Mouse (Mus musculus): Measurements from ENCODE around the gene Naxd. TPM values are rescaled to one million over a fixed set of nuclear protein-coding genes. Genes with fewer than 3 reads are reported as not detected.

The Naxd gene
- polyA plus RNA-seq, 1 experiment from 2014 or later, result 128 TPM

GRCm38 (mm10) chr8:11498786-11499485, 1.6 kb downstream of the Naxd start:
- Histone ChIP-seq H3K4me3 (peak overlapping the region; percentile 92; the same call in 1 of the 2 replicates), H3K27ac (no peak overlapping the region)
- 89% methylated on average over 4 of the region's 4 CpGs for WGBS

GRCm38 (mm10) chr8:11503476-11504232, 6.3 kb downstream of the Naxd start:
- H3K4me2 ChIP-seq (replicated peaks), result no peak overlapping the region
- no peaks in the 10 kb centered on the region for H3K27me3 ChIP-seq
- H3K4me1 ChIP-seq, result peaks cover 10% of the 10 kb centered on the region; the same call in 1 of the 2 replicates
- no peak overlapping the region for H3K9ac ChIP-seq
- no peak for ATAC-seq (ENCODE audit: low FRiP score, low read depth)
- H3K4me3 ChIP-seq, result no peak overlapping the region
- no peak overlapping the region for H3K27ac ChIP-seq
- H3K9me3 ChIP-seq, result no peaks in the 10 kb centered on the region
- 85% methylated on average over 13 of the region's 13 CpGs for WGBS
- peaks cover 61% of the 10 kb centered on the region for H3K36me3 ChIP-seq

More at GRCm38 (mm10) chr8:11498786-11499485, 1.6 kb downstream of the Naxd start:
- ATAC-seq (ENCODE audit: low FRiP score, low read depth), result no peak
- Histone ChIP-seq H3K9me3 (no peaks in the 10 kb centered on the region), H3K4me1 (peaks cover 24% of the 10 kb centered on the region), H3K36me3 (peaks cover 17% of the 10 kb centered on the region), H3K4me2 (replicated peaks) (peak overlapping the region; percentile 83), H3K27me3 (peaks cover 10% of the 10 kb centered on the region; the same call in 1 of the 2 replicates), H3K9ac (no peak overlapping the region)

DNA sequence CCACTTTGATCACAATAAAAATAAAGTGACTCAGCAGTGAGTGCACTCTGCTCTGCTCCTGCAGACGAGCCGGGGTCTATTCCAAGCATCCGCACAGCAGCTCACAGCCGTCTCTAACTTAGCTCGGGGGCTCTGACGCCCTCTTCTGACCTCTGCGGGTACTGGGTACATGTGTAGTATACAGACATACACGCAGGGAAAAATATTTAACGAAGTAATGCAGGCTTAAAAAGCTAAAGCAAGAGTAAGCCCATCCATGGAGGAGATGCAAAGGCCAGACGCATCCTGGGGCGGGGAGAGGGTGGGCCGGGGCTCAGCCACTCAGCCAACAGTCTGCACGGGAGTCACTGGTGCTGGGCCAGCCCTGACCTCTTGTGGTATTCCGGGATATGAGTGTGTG, 8.8 kb downstream of the Naxd start:
- Histone ChIP-seq H3K27ac (no peak overlapping the region), H3K36me3 (peaks cover 85% of the 10 kb centered on the region)
- ATAC-seq (ENCODE audit: low FRiP score, low read depth), result no peak

DNA sequence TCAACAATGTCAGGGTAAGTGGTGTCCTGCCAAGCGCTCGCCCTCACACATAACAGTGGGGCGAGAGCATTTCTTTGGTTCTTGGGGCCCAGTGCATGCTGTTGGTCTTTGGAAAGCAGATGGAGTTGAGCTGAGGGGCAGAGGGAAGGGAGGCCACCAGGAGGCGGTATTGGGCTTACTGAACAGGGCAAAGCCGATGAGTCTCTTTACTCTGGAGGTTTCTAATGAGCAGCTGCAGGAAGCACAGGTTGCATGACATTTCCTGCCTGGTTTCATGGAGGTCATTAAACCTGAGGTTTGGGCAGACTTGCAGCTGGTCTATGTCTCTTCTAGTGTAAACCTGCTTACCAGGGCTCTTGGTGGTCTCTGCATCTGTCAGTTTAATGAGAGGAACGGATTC, 9.5 kb downstream of the Naxd start:
- Histone ChIP-seq H3K27me3 (no peaks in the 10 kb centered on the region), H3K9me3 (no peaks in the 10 kb centered on the region), H3K4me2 (replicated peaks) (no peak overlapping the region), H3K4me1 (no peaks in the 10 kb centered on the region), H3K36me3 (peaks cover 93% of the 10 kb centered on the region), H3K27ac (no peak overlapping the region), H3K4me3 (no peak overlapping the region), H3K9ac (no peak overlapping the region)
- no peak for ATAC-seq (ENCODE audit: low FRiP score, low read depth)
- WGBS, result 59% methylated on average over 6 of the region's 6 CpGs

More for the DNA sequence above, 8.8 kb downstream of the Naxd start:
- Histone ChIP-seq H3K27me3 (no peaks in the 10 kb centered on the region), H3K4me2 (replicated peaks) (no peak overlapping the region), H3K9ac (no peak overlapping the region), H3K9me3 (no peaks in the 10 kb centered on the region), H3K4me1 (no peaks in the 10 kb centered on the region), H3K4me3 (no peak overlapping the region)
- WGBS, result 85% methylated on average over 14 of the region's 14 CpGs

DNA sequence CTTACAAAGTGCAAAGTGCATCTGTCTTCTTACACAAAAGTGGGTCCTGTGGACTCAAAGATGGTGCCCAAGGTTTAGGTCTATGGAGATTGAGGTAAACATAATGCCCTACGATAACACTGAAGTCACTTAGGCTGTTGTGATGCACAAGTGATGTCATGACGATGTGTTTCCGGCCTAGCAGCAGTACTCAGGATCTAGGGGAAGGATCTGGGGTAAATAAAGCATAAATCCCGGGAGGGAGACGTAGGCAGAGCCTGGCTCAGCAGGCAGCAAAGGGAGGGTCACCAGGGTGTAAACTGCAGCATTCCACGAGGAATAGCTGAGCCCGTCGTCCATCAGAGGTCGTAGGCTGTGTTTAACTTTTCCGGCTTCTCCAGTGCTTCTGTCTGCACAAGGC, 11.6 kb downstream of the Naxd start:
- H3K27me3 ChIP-seq, result no peaks in the 10 kb centered on the region
- no peak overlapping the region for H3K4me3 ChIP-seq
- peaks cover 97% of the 10 kb centered on the region for H3K36me3 ChIP-seq
- 78% methylated on average over 10 of the region's 10 CpGs for WGBS
- ATAC-seq (ENCODE audit: low FRiP score, low read depth), result no peak
- H3K9ac ChIP-seq, result no peak overlapping the region
- H3K4me1 ChIP-seq, result no peaks in the 10 kb centered on the region
- no peak overlapping the region for H3K4me2 ChIP-seq (replicated peaks)
- H3K27ac ChIP-seq, result no peak overlapping the region
- H3K9me3 ChIP-seq, result no peaks in the 10 kb centered on the region

GRCm38 (mm10) chr8:11510971-11511370, 13.7 kb downstream of the Naxd start:
- WGBS, result 80% methylated on average over 5 of the region's 5 CpGs
- no peak for ATAC-seq (ENCODE audit: low FRiP score, low read depth)
- Histone ChIP-seq H3K27me3 (no peaks in the 10 kb centered on the region), H3K9me3 (no peaks in the 10 kb centered on the region), H3K36me3 (peaks cover 97% of the 10 kb centered on the region), H3K27ac (no peak overlapping the region), H3K4me1 (no peaks in the 10 kb centered on the region), H3K4me3 (no peak overlapping the region), H3K9ac (no peak overlapping the region), H3K4me2 (replicated peaks) (no peak overlapping the region)

DNA sequence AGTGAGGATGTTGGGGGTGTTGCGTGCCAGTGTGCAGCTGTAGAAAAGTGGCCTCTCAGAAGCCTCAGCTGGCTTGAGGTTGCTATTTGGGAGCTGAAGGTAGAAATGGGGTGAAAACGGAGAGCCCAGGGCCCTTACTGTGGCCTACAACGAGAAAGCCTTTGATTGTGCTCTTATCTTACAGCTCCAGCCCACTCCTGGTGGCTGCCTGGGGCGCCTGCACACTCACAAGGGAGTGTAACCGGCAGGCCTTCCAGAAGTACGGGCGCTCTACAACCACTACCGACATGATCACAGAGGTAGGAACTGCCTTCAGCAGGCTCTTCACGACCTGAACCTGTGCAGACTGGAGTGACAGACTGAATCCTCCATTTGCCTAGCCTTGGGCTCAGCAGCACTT, 15.4 kb downstream of the Naxd start:
- no peak overlapping the region for H3K27ac ChIP-seq
- no peak overlapping the region for H3K4me3 ChIP-seq
- H3K27me3 ChIP-seq, result no peaks in the 10 kb centered on the region
- no peaks in the 10 kb centered on the region for H3K9me3 ChIP-seq
- H3K9ac ChIP-seq, result no peak overlapping the region
- WGBS, result 85% methylated on average over 9 of the region's 9 CpGs
- peaks cover 97% of the 10 kb centered on the region for H3K36me3 ChIP-seq
- ATAC-seq (ENCODE audit: low FRiP score, low read depth), result no peak
- no peaks in the 10 kb centered on the region for H3K4me1 ChIP-seq
- no peak overlapping the region for H3K4me2 ChIP-seq (replicated peaks)

- ATAC-seq (ENCODE audit: low FRiP score, low read depth), result no peak
- Histone ChIP-seq H3K27me3 (no peaks in the 10 kb centered on the region), H3K27ac (no peak overlapping the region), H3K4me1 (no peaks in the 10 kb centered on the region), H3K36me3 (peaks cover 98% of the 10 kb centered on the region), H3K4me2 (replicated peaks) (no peak overlapping the region), H3K4me3 (no peak overlapping the region), H3K9me3 (no peaks in the 10 kb centered on the region), H3K9ac (no peak overlapping the region)
- WGBS, result 86% methylated on average over 5 of the region's 5 CpGs
Measured at GRCm38 (mm10) chr8:11513247-11513646, 15.9 kb downstream of the Naxd start.

DNA sequence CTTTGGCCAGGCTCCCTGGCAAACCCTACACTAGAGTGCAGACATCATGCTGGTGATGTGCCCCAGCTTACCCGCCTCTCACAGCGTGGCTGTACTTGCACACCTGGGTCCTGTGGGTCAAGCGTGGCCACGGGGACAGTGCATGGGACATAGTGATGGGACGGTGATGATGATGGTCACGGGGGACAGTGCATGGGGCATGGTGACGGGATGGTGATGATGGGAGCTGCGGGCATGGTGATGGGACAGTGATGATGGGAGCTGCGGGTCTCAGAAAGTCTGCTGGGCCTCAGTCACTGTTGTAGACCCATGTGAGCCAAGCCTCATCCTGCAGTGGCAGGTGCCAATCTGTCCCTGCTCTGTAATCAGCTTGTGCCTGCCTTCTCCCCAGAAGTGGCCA, 19.0 kb downstream of the Naxd start:
- Histone ChIP-seq H3K9ac (no peak overlapping the region), H3K4me1 (no peaks in the 10 kb centered on the region), H3K9me3 (no peaks in the 10 kb centered on the region), H3K4me2 (replicated peaks) (no peak overlapping the region), H3K27me3 (no peaks in the 10 kb centered on the region), H3K36me3 (peaks cover 89% of the 10 kb centered on the region), H3K4me3 (no peak overlapping the region), H3K27ac (no peak overlapping the region)
- no peak for ATAC-seq (ENCODE audit: low FRiP score, low read depth)
- 92% methylated on average over 9 of the region's 9 CpGs for WGBS

- H3K36me3 ChIP-seq, result peaks cover 89% of the 10 kb centered on the region
Measured at GRCm38 (mm10) chr8:11517366-11518055, 20.2 kb downstream of the Naxd start.

GRCm38 (mm10) chr8:11518056-11518396, 20.7 kb downstream of the Naxd start:
- ATAC-seq (ENCODE audit: low FRiP score, low read depth), result no peak
- WGBS, result 88% methylated on average over 6 of the region's 6 CpGs
- peaks cover 84% of the 10 kb centered on the region for H3K36me3 ChIP-seq
- no peak overlapping the region for H3K9ac ChIP-seq
- H3K27ac ChIP-seq, result no peak overlapping the region
- H3K9me3 ChIP-seq, result no peaks in the 10 kb centered on the region
- H3K27me3 ChIP-seq, result no peaks in the 10 kb centered on the region
- H3K4me1 ChIP-seq, result no peaks in the 10 kb centered on the region
- H3K4me3 ChIP-seq, result no peak overlapping the region
- no peak overlapping the region for H3K4me2 ChIP-seq (replicated peaks)

More at GRCm38 (mm10) chr8:11517366-11518055, 20.2 kb downstream of the Naxd start:
- Histone ChIP-seq H3K4me1 (no peaks in the 10 kb centered on the region), H3K4me3 (no peak overlapping the region), H3K9me3 (no peaks in the 10 kb centered on the region), H3K27ac (no peak overlapping the region), H3K9ac (no peak overlapping the region), H3K27me3 (no peaks in the 10 kb centered on the region), H3K4me2 (replicated peaks) (no peak overlapping the region)
- 86% methylated on average over 16 of the region's 16 CpGs for WGBS
- no peak for ATAC-seq (ENCODE audit: low FRiP score, low read depth)

DNA sequence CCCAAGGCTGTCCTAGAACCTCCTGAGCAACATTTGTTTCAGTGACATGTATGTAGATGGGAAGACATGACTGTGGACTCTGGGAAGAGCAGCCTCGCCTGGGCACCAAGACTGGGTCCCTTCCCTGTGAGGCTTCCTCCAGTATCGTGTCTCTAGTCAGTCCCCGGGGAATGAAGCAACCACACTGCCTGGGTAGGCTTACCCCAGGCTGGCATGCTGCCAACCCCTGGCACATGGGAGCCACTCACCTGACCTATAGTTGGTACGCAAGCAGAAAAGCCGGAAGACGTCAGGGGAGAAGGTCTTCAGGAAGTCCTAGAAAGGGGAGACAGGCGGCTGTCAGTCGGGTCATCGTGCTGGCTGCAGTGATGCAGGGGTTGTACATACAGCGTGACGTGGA, 21.4 kb downstream of the Naxd start:
- 88% methylated on average over 11 of the region's 11 CpGs for WGBS
- H3K9me3 ChIP-seq, result no peaks in the 10 kb centered on the region
- ATAC-seq (ENCODE audit: low FRiP score, low read depth), result no peak
- no peak overlapping the region for H3K4me2 ChIP-seq (replicated peaks)
- no peaks in the 10 kb centered on the region for H3K27me3 ChIP-seq
- H3K4me1 ChIP-seq, result no peaks in the 10 kb centered on the region
- peaks cover 81% of the 10 kb centered on the region for H3K36me3 ChIP-seq
- H3K27ac ChIP-seq, result no peak overlapping the region
- no peak overlapping the region for H3K9ac ChIP-seq
- H3K4me3 ChIP-seq, result no peak overlapping the region

All from limb, embryonic 13.5 days (tissue).